Mouse (Mus musculus) spleen, adult 2 months (tissue): ENCODE results near the gene Itsn1.

ENCODE experiments used
- CTCF ChIP-seq: fragments of 200-500 bp; IDR thresholded peaks from 2 replicates; pipeline ENCODE4 v1.5.1; 2011; ENCODE audit warnings: mild to moderate bottlenecking, inconsistent platforms; ENCODE audit not compliant: insufficient read depth, insufficient read length, insufficient replicate concordance; ENCODE audit errors: extremely low read depth
- POLR2A ChIP-seq: fragments of 200-500 bp; IDR thresholded peaks from 2 replicates; pipeline ENCODE4 v1.6.1; 2011; ENCODE audit warnings: low read depth, low read length, inconsistent platforms

GRCm38 (mm10) chr16:91963556-91963900 is 234.4 kb downstream of the Itsn1 start:
- TF ChIP-seq POLR2A: no peak
- no peak for TF ChIP-seq CTCF
